ENCODE assay signal across 8 mouse cellular contexts in the genomic region with DNA sequence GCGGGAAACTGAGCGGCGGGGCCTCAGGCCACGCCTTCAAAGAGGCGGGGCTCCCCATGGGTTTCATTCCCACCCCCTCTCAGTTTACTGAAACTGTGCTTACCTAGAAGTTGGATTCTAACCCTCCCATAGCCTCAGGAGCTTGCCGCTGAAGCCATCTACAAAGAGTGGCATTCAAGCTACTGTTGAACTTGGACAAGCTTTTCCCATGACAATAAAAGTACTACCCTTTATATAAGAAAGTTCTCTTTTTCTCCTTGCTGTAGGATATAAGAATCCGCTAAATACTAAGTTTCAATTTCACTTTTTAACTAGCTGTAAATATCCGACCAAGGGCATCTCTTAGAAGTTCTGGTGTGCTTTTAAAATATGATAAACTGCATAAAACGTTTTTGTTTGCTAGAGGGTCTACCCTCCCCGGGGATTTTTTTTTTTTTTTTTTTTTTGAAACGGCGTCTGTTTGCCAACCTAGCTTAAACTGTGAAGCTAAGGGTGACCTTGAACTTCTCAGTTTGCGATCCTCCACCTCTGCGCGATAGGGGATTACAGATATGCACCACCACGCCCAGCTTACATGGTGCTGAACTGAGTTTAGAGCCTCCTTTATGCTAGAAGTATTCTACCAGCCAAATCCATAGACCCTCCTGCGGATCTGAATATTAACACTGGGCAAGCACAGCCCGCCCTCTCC. TPM values are rescaled to one million over a fixed set of nuclear protein-coding genes. Genes with fewer than 3 reads are reported as not detected.
DNase-seq lines count a peak whose midpoint lies in the region; ATAC-seq lines count a peak whose summit lies in the region.

No protein-coding gene starts in this region.

- H3K36me3 ChIP-seq in lung, embryonic 15.5 days, result no peaks in the 10 kb centered on the region
- no peaks in the 10 kb centered on the region for H3K36me3 ChIP-seq in intestine, embryonic 16.5 days (ENCODE audit: control insufficient read depth, insufficient read depth, low read length)
- no peaks in the 10 kb centered on the region for H3K36me3 ChIP-seq in stomach, embryonic 14.5 days (ENCODE audit: control insufficient read depth, insufficient read depth, low read length)

- DNase-seq in lung, postnatal 25 days (ENCODE audit: low spot score), result no peak
- peak; percentile 6 for DNase-seq in lung, postnatal 10 days
- no peak for DNase-seq in frontal cortex, adult 2 months (ENCODE audit: extremely low spot score in 1 of 2, low spot score in 1 of 2)
- DNase-seq in gastrocnemius, postnatal 36 days, result no peak

- peak overlapping the region; percentile 77 for H3K4me3 ChIP-seq in lung, embryonic 15.5 days
- peak overlapping the region; percentile 89 for H3K4me3 ChIP-seq in intestine, embryonic 16.5 days (ENCODE audit: low read length)
- H3K4me3 ChIP-seq in stomach, embryonic 14.5 days (ENCODE audit: low read depth, low read length), result peak overlapping the region; percentile 79

- peak overlapping the region; percentile 58 for H3K4me2 ChIP-seq in lung, embryonic 15.5 days
- H3K4me2 ChIP-seq in intestine, embryonic 16.5 days (ENCODE audit: low read depth, low read length), result peak overlapping the region; percentile 60
- peak overlapping the region; percentile 49 for H3K4me2 ChIP-seq in stomach, embryonic 14.5 days (replicated peaks; ENCODE audit: low read depth, low read length)

- intact Hi-C loops in gastrocnemius, postnatal 36 days (cut with DNase I), result no loop called here

- 19% methylated on average over 18 of the region's 18 CpGs for WGBS in lung, embryonic 15.5 days
- whole genome bisulfite sequencing in intestine, embryonic 16.5 days, result 22% methylated on average over 18 of the region's 18 CpGs
- WGBS in stomach, embryonic 14.5 days, result 23% methylated on average over 18 of the region's 18 CpGs

- H3K9me3 ChIP-seq in lung, embryonic 15.5 days, result no peaks in the 10 kb centered on the region
- H3K9me3 ChIP-seq in intestine, embryonic 16.5 days (ENCODE audit: control insufficient read depth, low read length), result no peaks in the 10 kb centered on the region
- H3K9me3 ChIP-seq in stomach, embryonic 14.5 days (ENCODE audit: control insufficient read depth, low read depth, low read length), result no peaks in the 10 kb centered on the region

- peak overlapping the region; percentile 89 for H3K27ac ChIP-seq in lung, embryonic 15.5 days
- H3K27ac ChIP-seq in intestine, embryonic 16.5 days (ENCODE audit: low read length), result no peak overlapping the region
- H3K27ac ChIP-seq in stomach, embryonic 14.5 days (ENCODE audit: low read length), result peak overlapping the region; percentile 52; the same call in 1 of the 2 replicates

- ATAC-seq in lung, embryonic 15.5 days (ENCODE audit: borderline replicate concordance, extremely low read depth, low FRiP score, low TSS enrichment), result no peak
- ATAC-seq in erythroblast, adult 5-6 weeks (replicated peaks; ENCODE audit: low FRiP score, poor library complexity, severe bottlenecking), result peak; percentile 40
- peak; percentile 34 for ATAC-seq in intestine, embryonic 16.5 days
- no peak for ATAC-seq in stomach, embryonic 14.5 days (ENCODE audit: insufficient number of reproducible peaks, insufficient read depth, low FRiP score, low read depth)

- no peak overlapping the region for H3K9ac ChIP-seq in lung, embryonic 15.5 days
- peak overlapping the region; percentile 25; the same call in 1 of the 2 replicates for H3K9ac ChIP-seq in intestine, embryonic 16.5 days (ENCODE audit: low read depth, low read length)
- H3K9ac ChIP-seq in stomach, embryonic 14.5 days (replicated peaks; ENCODE audit: low read depth, low read length), result 0 out of 2 replicates have a peak overlapping the region, but pooled peaks have one; percentile 10

- peaks cover 17% of the 10 kb centered on the region for H3K4me1 ChIP-seq in lung, embryonic 15.5 days
- H3K4me1 ChIP-seq in intestine, embryonic 16.5 days (ENCODE audit: control insufficient read depth, insufficient read depth, low read length), result peaks cover 5% of the 10 kb centered on the region; the same call in 1 of the 2 replicates
- H3K4me1 ChIP-seq in stomach, embryonic 14.5 days (ENCODE audit: control insufficient read depth, insufficient read depth, low read length), result peaks cover 5% of the 10 kb centered on the region; the same call in 1 of the 2 replicates

- no peaks in the 10 kb centered on the region for H3K27me3 ChIP-seq in lung, embryonic 15.5 days
- no peaks in the 10 kb centered on the region for H3K27me3 ChIP-seq in intestine, embryonic 16.5 days (replicated peaks; ENCODE audit: control insufficient read depth, insufficient read depth, low read length)
- no peaks in the 10 kb centered on the region for H3K27me3 ChIP-seq in stomach, embryonic 14.5 days (ENCODE audit: control insufficient read depth, insufficient read depth, low read length)

RNA-seq across cellular contexts. Expression of gene Bard1, which starts 0.4 kb away (rescaled TPM):
- polyA plus RNA-seq in lung, embryonic 15.5 days (2015; fragmentation: Nextera tagmentation; extraction: Ambion mirVana), result 2.4 and 2.6 TPM in 2 replicates
- 9.2 and 16.1 TPM in 2 replicates for total RNA-seq in erythroblast, adult 5-6 weeks (2015; ENCODE audit: low replicate concordance)
- total RNA-seq in erythroblast, adult 5-6 weeks (2017; ENCODE audit: low replicate concordance), result 10.9 and 11.6 TPM in 2 replicates
- polyA plus RNA-seq in intestine, embryonic 16.5 days (2015; fragmentation: Nextera tagmentation; extraction: Ambion mirVana), result 1.1 and 1.5 TPM in 2 replicates
- 3.1 and 3.4 TPM in 2 replicates for polyA plus RNA-seq in stomach, embryonic 14.5 days (2014; fragmentation: Nextera tagmentation; extraction: Ambion mirVana)
- polyA plus RNA-seq in frontal cortex, adult 2 months (2012; rRNA removed), result 0.78 and 0.84 TPM in 2 replicates
- total RNA-seq in gastrocnemius, postnatal 36 days (2021), result under 1 TPM; 0.20 to 0.23 TPM

Comparison
In these comparisons a context has a peak if more than half of its experiments do, and no peak if none do; other contexts are left out.
1. ATAC-seq: peak in erythroblast, adult 5-6 weeks (single experiment) and intestine, embryonic 16.5 days (single experiment); none in lung, embryonic 15.5 days (single experiment) and stomach, embryonic 14.5 days (single experiment).
2. Peak in every context shown above with its lines, with median percentiles within 50 percentile points of each other: H3K4me2 ChIP-seq and H3K4me3 ChIP-seq.